Mouse (Mus musculus): Measurements from ENCODE around the gene Eef1akmt2.

Gene Eef1akmt2

DNA sequence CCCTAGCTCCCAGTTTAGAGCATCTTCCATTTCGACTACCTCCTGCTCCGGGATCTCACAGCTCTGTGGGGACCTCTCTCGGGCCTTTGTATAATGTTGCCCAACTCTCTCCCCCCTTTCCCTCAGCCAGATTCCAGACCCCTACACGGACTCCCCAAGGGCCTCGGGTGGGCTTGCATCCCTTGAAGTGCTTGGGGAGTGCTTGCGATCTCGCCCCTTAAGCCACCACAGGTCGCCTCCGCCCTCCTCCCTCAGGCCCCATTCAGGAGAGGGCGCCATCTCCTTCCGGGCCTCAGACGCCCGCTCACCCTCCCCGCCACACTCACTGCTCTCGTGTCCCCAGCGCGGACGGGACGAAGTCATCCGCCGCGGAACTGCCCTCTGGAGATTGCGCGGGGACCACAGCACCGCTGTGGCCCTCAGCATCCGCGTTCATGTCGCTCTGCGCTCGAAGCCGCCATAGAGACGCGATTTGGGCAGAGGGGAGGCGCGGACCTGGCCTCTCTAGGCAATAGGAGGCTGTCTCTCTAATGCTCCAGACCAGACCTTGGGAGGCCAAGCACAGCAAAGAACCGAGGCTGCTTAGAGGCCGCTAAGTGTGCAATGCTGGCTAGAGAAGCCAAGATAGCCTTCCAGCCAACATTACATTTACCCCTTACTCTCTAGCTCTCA, at the start of gene Eef1akmt2:
Eef1akmt2 (minus strand) TSS at position 501 of the 672 bp plus-strand sequence.
- peak; percentile 81 to 84 for DNase-seq (ENCODE audit: low spot score in 2 of 2)

DNA sequence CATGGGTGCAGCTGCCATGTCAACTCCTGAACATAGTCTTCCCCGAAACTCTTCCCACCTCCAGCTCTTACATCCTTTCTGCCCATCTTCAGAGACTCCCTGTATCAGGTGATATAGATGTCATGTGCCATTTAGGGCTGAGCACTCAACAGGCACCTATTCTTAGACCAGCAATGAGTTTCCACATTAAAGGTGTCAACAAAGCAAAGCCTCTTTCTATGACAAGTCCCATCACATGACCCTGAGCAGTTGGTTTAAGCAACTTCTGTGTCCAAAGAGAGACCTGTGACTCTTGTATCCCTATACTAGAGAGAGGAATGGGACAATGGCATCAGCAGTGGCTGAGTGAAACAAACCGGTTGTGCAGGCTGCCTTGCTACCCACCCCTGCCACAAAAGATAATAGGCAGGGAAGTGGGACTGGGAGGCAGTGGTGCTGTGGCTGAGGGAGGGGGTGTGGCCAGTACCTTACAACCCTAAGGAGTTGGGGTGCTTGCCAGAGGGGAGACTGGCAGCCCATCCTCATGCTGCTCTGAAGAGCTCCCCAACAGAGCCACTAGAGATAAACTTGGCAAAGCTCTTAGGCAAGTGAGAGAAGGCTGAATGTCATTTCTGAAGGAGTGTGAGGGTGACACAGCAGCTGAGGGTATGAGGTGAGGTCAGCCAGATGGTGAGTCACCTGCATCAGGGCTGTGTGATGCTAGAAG, 48.5 kb upstream of the Eef1akmt2 start:
- no peak for DNase-seq (ENCODE audit: low spot score in 2 of 2)

GRCm38 (mm10) chr7:132898234-132898633, 45.8 kb upstream of the Eef1akmt2 start:
- DNase-seq (ENCODE audit: low spot score in 2 of 2) = peak in 1 of 2 experiments; percentile 13

DNA sequence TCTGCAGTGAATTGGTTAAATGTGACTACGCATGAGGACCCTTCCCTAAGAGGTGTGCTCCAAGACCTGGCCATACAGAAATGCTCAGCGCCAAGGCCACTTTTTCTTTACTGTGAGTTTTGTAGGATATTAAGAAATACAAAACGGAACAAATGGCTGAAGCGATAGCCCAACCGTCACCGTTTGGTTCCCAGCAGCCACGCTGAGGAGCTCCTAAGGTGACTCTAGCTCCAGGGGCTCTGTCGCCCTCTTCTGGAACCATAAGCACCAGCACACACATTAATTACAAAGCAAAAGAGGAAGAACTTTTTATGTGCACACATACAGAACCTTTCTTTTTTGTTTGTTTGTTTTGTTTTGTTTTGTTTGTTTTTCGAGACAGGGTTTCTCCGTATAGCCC, 44.8 kb upstream of the Eef1akmt2 start:
- no peak for DNase-seq (ENCODE audit: low spot score in 2 of 2)

- no peak for DNase-seq (ENCODE audit: low spot score in 2 of 2)
Observed at GRCm38 (mm10) chr7:132896206-132896815, 43.8 kb upstream of the Eef1akmt2 start.

DNA sequence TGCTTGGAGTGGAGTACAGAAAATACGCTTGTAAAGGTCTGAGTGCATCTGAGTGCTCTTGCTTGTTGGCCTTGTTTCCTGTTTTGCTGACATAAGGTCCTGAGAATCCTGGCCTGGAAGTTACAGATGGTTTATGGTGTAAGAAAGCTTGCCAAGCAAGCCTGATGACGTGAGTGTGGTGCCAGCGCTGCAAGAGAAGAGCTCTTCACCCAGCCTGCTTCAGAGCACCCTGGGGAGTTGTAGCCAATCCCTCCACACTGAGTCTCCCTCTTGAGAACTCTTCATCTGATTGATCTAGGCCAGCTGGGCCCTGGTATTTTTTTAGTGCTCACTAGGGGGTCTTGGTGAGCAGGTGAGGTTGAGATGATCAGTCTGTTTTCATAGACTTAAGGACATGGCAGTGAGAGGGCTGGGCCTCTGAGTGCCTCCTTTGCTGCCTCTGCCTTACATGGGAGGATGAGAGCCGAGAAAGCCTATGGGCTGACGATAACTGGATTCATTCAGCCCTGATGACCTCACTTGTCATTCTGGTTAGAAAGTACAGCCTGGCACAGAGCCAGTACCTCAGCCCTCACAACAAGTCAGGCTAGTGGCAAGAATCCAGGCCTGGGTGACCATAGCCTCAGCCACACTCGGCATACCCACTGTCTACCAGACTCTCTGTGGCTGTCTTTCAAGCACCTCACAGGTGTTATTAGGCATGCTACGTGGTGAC, 42.5 kb upstream of the Eef1akmt2 start:
- no peak for DNase-seq (ENCODE audit: low spot score in 2 of 2)

- DNase-seq (ENCODE audit: low spot score in 2 of 2) = no peak
Observed at GRCm38 (mm10) chr7:132893336-132893735, 40.9 kb upstream of the Eef1akmt2 start.

DNA sequence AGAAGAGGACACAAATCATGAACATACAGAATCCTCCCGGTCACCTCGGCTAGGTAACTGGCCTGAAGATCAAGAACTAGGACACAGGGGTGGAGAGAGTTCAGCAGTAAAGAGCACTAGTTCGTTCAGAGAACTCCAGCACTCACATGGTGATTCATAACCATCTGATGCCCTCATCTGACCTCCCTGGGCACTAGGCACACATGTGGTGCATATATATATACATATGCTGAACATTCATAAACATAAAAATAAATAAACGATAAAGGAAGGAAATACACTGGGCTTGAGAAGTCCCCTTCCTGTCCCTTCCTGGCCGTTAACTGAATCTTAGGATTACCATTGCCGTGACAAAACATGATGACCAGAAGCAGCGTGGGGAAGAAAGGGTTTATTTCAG, 40.3 kb upstream of the Eef1akmt2 start:
- DNase-seq (ENCODE audit: low spot score in 2 of 2) = no peak

DNA sequence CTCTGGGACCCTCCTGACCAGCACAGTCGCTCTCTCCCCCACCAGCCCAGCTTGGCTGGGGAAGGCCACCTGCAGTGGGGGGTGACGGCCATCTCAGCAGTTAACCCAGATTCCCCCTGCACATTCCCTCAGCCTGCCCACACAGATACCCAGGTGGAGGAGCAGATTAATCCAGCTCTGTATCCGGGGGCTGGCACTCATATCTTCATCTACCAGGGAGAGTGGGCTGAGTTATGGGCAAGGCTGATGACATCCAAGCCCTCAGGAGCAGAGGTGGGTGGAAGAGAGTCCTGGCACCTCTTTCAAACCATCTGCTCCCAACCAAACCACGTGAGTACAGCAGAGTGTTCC, 39.8 kb upstream of the Eef1akmt2 start:
- DNase-seq (ENCODE audit: low spot score in 2 of 2) = no peak

GRCm38 (mm10) chr7:132891561-132892310, 39.3 kb upstream of the Eef1akmt2 start:
- DNase-seq (ENCODE audit: low spot score in 2 of 2) = no peak

DNA sequence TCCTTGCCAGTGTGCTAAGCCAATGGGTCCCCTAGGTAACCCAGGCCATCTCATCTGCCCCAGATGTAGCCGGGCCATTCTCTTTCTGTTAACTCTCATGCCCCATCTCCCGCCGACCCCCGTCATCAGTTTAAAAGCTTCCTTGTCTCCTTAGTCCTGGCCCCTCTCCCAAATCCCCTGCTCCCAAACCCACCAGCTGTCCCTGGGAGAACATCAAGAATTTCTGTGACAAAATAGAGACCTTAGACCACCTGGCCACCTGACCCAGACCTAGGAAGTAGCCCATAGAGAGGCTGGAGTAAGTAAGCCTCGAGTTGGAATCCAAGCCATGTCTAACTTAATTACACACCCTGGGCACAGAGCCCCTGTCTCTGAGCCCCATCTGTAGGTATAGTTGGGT, 37.7 kb upstream of the Eef1akmt2 start:
- DNase-seq (ENCODE audit: low spot score in 2 of 2) = no peak

- no peak for DNase-seq (ENCODE audit: low spot score in 2 of 2)
Observed at GRCm38 (mm10) chr7:132889691-132890090, 37.2 kb upstream of the Eef1akmt2 start.

GRCm38 (mm10) chr7:132888518-132889249, 36.2 kb upstream of the Eef1akmt2 start:
- no peak for DNase-seq (ENCODE audit: low spot score in 2 of 2)

DNA sequence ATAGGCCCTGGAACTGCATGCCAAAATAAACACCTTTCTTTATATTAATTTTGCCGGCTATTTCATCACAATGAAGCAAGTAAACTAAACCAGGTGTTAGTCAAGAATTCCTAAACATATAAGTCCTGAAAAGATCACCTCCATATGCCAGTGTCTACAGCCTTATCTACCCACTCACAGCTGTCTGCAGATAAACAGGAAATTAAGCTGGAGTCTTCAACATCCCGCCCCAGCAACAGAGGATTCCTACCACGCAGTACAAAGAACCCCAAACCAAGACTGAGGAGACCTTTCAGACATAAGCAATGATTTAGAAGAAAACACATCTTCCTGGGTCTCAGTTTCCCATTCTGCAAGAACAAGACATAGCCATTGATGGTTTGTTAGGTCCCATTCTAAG, 35.6 kb upstream of the Eef1akmt2 start:
- no peak for DNase-seq (ENCODE audit: low spot score in 2 of 2)

GRCm38 (mm10) chr7:132887019-132887804, 34.7 kb upstream of the Eef1akmt2 start:
- no peak for DNase-seq (ENCODE audit: low spot score in 2 of 2)

- no peak for DNase-seq (ENCODE audit: low spot score in 2 of 2)
Observed at GRCm38 (mm10) chr7:132884031-132884430, 31.6 kb upstream of the Eef1akmt2 start.

DNA sequence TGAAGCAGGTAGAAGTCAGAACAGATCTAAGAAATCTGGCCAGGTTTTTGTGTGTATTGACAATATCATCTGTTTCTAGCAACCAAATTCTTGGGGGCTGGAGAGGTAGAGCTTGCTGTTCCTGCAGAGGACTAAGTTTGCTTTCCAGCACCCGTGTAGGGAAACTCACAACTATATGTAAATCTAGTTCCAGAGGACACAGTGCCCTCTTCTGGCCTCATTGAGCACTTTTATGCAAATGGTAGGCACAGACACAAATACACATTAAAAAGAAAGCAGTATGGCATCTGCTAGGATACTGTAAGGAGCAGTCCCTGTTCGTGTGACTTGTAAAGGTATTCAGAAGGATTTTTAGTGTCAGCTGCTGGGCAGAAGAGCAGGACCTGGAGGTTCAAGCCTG, 29.9 kb upstream of the Eef1akmt2 start:
- DNase-seq (ENCODE audit: low spot score in 2 of 2) = no peak

GRCm38 (mm10) chr7:132880276-132880675, 27.8 kb upstream of the Eef1akmt2 start:
- no peak for DNase-seq (ENCODE audit: low spot score in 2 of 2)

DNA sequence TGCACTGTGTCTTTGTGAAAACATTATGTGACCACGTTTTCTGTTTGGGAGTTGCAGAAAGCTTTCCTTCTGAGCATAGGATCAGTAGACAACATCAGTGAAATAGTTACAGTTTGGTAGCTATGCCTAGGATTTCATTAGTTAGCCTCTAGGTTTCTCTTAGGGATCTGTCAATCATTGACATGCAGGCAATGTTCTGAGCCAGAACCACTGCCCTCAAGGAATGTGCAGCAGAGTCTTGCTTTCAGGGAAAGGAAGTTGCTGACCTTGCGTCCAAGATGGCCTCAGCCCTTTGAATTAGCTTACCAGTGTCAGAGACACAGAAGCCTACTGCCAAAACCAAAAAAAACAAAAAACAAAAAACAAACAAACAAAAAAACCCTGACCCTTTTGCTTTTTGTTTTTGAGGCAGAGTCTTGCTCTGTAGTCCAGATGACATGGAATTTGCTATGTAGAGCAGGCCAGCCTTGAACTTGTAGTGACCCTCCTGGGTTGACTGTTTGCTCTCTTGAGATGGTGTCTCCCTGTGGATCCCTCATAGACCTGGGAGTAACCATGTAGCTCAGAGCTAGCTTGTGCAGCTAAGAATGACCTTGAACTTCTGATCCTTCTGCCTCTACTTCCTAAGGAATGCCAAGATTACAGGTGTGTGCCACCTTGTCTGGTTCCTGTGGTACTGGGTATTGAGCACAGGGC, 23.1 kb upstream of the Eef1akmt2 start:
- no peak for DNase-seq (ENCODE audit: low spot score in 2 of 2)

GRCm38 (mm10) chr7:132873043-132873442, 20.6 kb upstream of the Eef1akmt2 start:
- no peak for DNase-seq (ENCODE audit: low spot score in 2 of 2)

Measured in spleen, postnatal 36 days (tissue).